Comparison of ENCODE assay signal across 8 mouse cellular contexts in genomic region chr12:112077651-112078050, GRCm38 (mm10). TPM values are rescaled to one million over a fixed set of nuclear protein-coding genes. Genes with fewer than 3 reads are reported as not detected.
DNase-seq lines count a peak whose midpoint lies in the region; ATAC-seq and TF ChIP-seq lines count a peak whose summit lies in the region.

No protein-coding gene starts in this region.

- H3K9ac ChIP-seq in heart, embryonic 14.5 days (ENCODE audit: low read length) = no peak overlapping the region
- no peak overlapping the region for H3K9ac ChIP-seq in lung, postnatal 0 days (replicated peaks; ENCODE audit: low read depth)

- TF ChIP-seq EP300 in lung, postnatal 0 days (IDR thresholded peaks at IDR 0.05) = no peak

- no peak overlapping the region for H3K4me2 ChIP-seq in heart, embryonic 14.5 days (ENCODE audit: low read length)
- H3K4me2 ChIP-seq in lung, postnatal 0 days (replicated peaks; ENCODE audit: low read depth, low read length) = no peak overlapping the region

- 2% methylated on average over 6 of the region's 6 CpGs for WGBS in heart, embryonic 14.5 days
- WGBS in lung, postnatal 0 days = 7% methylated on average over 6 of the region's 6 CpGs

- no peaks in the 10 kb centered on the region for H3K36me3 ChIP-seq in C2C12 (ENCODE audit: control insufficient read depth, insufficient read depth)
- H3K36me3 ChIP-seq in heart, embryonic 14.5 days (ENCODE audit: control insufficient read depth, insufficient read depth, low read length) = no peaks in the 10 kb centered on the region
- H3K36me3 ChIP-seq in lung, postnatal 0 days (ENCODE audit: insufficient read depth, low read length) = no peaks in the 10 kb centered on the region

- no peaks in the 10 kb centered on the region for H3K9me3 ChIP-seq in heart, embryonic 14.5 days (ENCODE audit: control insufficient read depth, low read length)
- no peaks in the 10 kb centered on the region for H3K9me3 ChIP-seq in lung, postnatal 0 days (ENCODE audit: low read length)

- no peak overlapping the region for H3ac ChIP-seq in C2C12 (ENCODE audit: control insufficient read depth, insufficient read length, low read depth)

- no peaks in the 10 kb centered on the region for H3K79me3 ChIP-seq in C2C12 (ENCODE audit: low read depth)

- H3K79me2 ChIP-seq in C2C12 (ENCODE audit: control insufficient read depth, insufficient read depth) = no peaks in the 10 kb centered on the region

- TF ChIP-seq CTCF in C2C12 (IDR thresholded peaks at IDR 0.05; ENCODE audit: control insufficient read depth, insufficient read depth, insufficient read length) = peak; percentile 77
- TF ChIP-seq CTCF in layer of hippocampus, adult 2 months (conservative IDR thresholded peaks at IDR 0.05) = peak; percentile 93
- peak; percentile 97 for TF ChIP-seq CTCF in lung, postnatal 0 days (IDR thresholded peaks at IDR 0.05)

- peak; percentile 84 for DNase-seq in adrenal gland, adult 2 months
- peak; percentile 81 for DNase-seq in embryo, embryonic 9.5 days (ENCODE audit: extremely low spot score)
- DNase-seq in layer of hippocampus, adult 2 months (ENCODE audit: low spot score in 2 of 2) = peak; percentile 41 to 81
- peak; percentile 60 for DNase-seq in lung, postnatal 0 days (ENCODE audit: low spot score)
- peak; percentile 49 for DNase-seq in retina, postnatal 7 days (ENCODE audit: low read depth, low spot score)
- peak; percentile 67 for DNase-seq in urinary bladder, postnatal 25 days (ENCODE audit: low spot score)

- peak; percentile 26; the same call in 1 of the 2 replicates for ATAC-seq in heart, embryonic 14.5 days (ENCODE audit: insufficient number of reproducible peaks, insufficient read depth, low FRiP score, low read depth)
- peak; percentile 66 for ATAC-seq in lung, postnatal 0 days

- no peak overlapping the region for H3K27ac ChIP-seq in heart, embryonic 14.5 days (replicated peaks in 1 of 2; ENCODE audit: control insufficient read depth in 1 of 2, insufficient read depth in 1 of 2, low read depth in 2 of 2, low read length in 2 of 2)
- no peak overlapping the region for H3K27ac ChIP-seq in layer of hippocampus, adult 2 months
- H3K27ac ChIP-seq in lung, postnatal 0 days (ENCODE audit: low read length) = no peak overlapping the region

- H3K27me3 ChIP-seq in C2C12 (ENCODE audit: control insufficient read depth, insufficient read depth, insufficient read length) = peaks cover 5% of the 10 kb centered on the region
- no peaks in the 10 kb centered on the region for H3K27me3 ChIP-seq in heart, embryonic 14.5 days (ENCODE audit: control insufficient read depth, insufficient read depth, low read length)
- no peaks in the 10 kb centered on the region for H3K27me3 ChIP-seq in lung, postnatal 0 days (replicated peaks; ENCODE audit: insufficient read depth, low read length)

- no peaks in the 10 kb centered on the region for H3K4me1 ChIP-seq in heart, embryonic 14.5 days (ENCODE audit: control insufficient read depth in 2 of 2, insufficient read depth in 2 of 2, low read length in 2 of 2)
- H3K4me1 ChIP-seq in lung, postnatal 0 days (ENCODE audit: insufficient read depth, low read depth, low read length) = no peaks in the 10 kb centered on the region

- no peak overlapping the region for H3K4me3 ChIP-seq in C2C12 (ENCODE audit: insufficient read depth, poor library complexity, severe bottlenecking)
- H3K4me3 ChIP-seq in heart, embryonic 14.5 days (ENCODE audit: control insufficient read depth in 1 of 2, insufficient read depth in 1 of 2, low read depth in 1 of 2, low read length in 2 of 2) = no peak overlapping the region
- H3K4me3 ChIP-seq in layer of hippocampus, adult 2 months = no peak overlapping the region
- H3K4me3 ChIP-seq in lung, postnatal 0 days (ENCODE audit: low read depth, low read length) = no peak overlapping the region

TF ChIP-seq in C2C12, 6 proteins besides CTCF, POLR2A, EP300 and RAD21:
- TF ChIP-seq CEBPB (IDR thresholded peaks at IDR 0.05; ENCODE audit: low read depth) = no peak
- no peak for TF ChIP-seq MAX (IDR thresholded peaks at IDR 0.05)
- no peak for TF ChIP-seq FOSL1 (IDR thresholded peaks at IDR 0.05; ENCODE audit: insufficient read depth, low read length, poor library complexity, severe bottlenecking)
- TF ChIP-seq USF1 (IDR thresholded peaks at IDR 0.05; ENCODE audit: low read depth) = no peak
- no peak for TF ChIP-seq MYOG (IDR thresholded peaks at IDR 0.05; ENCODE audit: control insufficient read depth, extremely low read depth, insufficient read length)
- no peak for TF ChIP-seq MYOD1 (IDR thresholded peaks at IDR 0.05; ENCODE audit: control insufficient read depth, insufficient read length, low read depth)

RNA-seq across cellular contexts. Expression of gene Aspg, which starts 28.8 kb away (rescaled TPM):
- 0.13 TPM for polyA plus RNA-seq in C2C12 (2012; fragmentation: generic; extraction: Trizol)
- 10 to 100 TPM; 23.2 to 24.5 TPM for total RNA-seq in adrenal gland, adult 2 months (2021)
- polyA plus RNA-seq in adrenal gland, adult 2 months (2012; rRNA removed) = 27.0 and 52.0 TPM in 2 replicates
- polyA plus RNA-seq in heart, embryonic 14.5 days (2014; fragmentation: Nextera tagmentation; extraction: Ambion mirVana) = 0.15 TPM in 1 of 2 replicates, not detected in the other
- total RNA-seq in layer of hippocampus, adult 2 months (2021) = 1 to 10 TPM; 1.4 to 3.4 TPM
- polyA plus RNA-seq in lung, postnatal 0 days (2015; fragmentation: Nextera tagmentation; extraction: Ambion mirVana) = 2.5 and 2.6 TPM in 2 replicates
